Mouse (Mus musculus) 416B (cell line): ENCODE data around the gene Rplp1.

Experiments
- DNase-seq: peaks from one replicate; pipeline ENCODE4 v3.0.0; 2011; ENCODE audit warnings: low read depth

Rplp1 gene

DNA sequence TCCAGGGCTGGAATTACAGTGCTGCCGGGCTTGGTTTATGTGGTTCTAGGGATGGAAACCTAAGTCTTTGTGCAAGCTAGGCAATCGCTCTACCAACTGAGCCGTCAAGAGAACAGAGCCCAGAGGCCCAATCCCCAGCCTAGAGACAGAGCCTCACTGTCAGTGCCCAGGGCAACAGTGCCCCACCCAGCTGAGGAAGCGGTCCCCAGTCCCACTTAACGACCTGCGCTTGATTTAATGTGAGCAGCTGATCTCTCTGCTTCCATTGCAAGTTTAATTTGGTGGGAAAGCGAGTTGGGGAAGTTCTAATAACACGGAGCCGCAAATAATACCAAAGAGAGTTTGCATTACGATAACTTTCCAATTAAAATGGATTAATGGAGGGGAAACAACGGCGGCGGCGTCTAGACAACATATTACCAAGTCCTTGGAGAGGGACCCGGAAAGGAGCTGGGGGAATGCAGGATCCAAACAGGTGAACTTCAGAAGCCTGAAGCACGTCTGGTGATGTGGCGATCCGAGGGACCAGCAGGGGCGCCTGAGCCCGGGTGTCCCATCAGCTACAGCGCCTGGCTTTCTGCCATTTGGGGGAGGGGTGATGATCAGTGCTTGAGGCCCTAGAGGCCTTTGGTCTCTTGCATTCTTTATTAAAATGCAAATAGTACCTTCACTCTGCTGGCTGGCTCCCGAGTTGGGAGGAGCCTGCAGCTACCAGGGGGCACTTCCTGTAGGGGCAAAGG, 36.8 kb downstream of the Rplp1 start:
- no peak for DNase-seq

- DNase-seq: peak; percentile 67
Measured at GRCm38 (mm10) chr9:61873325-61873724, 41.0 kb downstream of the Rplp1 start.

- no peak for DNase-seq
Measured at GRCm38 (mm10) chr9:61872246-61872941, 41.9 kb downstream of the Rplp1 start.

GRCm38 (mm10) chr9:61871839-61872238, 42.5 kb downstream of the Rplp1 start:
- no peak for DNase-seq

DNA sequence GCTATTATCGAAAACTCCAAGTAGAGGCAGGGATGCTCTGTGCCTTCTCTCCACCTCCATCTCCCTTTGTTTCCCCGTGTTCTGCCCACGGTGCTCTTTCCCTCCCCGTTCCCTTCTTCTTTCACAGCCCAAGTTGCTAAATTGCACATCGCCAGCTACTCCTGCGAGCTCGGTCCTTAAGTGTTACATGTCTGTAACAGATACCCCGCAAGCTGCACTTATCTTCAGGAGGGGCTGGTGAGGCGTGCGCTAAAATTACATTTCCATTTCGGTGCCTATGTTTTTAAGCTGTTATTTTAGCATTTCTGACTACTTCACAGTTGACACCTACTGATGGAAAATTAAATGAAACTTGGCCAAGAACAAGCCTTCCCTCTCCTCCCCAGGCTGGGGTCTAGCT, 46.7 kb downstream of the Rplp1 start:
- no peak for DNase-seq
